Mouse (Mus musculus) small intestine, adult 2 months (tissue): ENCODE measurements around the gene Rapgef2. TPM values are rescaled to one million over a fixed set of nuclear protein-coding genes. Genes with fewer than 3 reads are reported as not detected.
"Not testable (repeated sequence)": the region's sequence is repeated elsewhere in the genome, so short reads cannot be mapped to it uniquely, and the experiment has no call there.

Source experiments
- H3K27ac ChIP-seq: fragments of 200-500 bp; 2 replicates; pipeline ENCODE4 v1.5.1; 2012; ENCODE audit warnings: low read depth, low read length, control low read depth, inconsistent platforms; ENCODE audit not compliant: insufficient read depth
- H3K27me3 ChIP-seq: fragments of 200-500 bp; 2 replicates; pipeline ENCODE4 v1.6.1; 2012; ENCODE audit warnings: mild to moderate bottlenecking, moderate library complexity, low read length, inconsistent platforms; ENCODE audit not compliant: control insufficient read depth, insufficient read depth
- H3K36me3 ChIP-seq: fragments of 200-500 bp; 2 replicates; pipeline ENCODE4 v1.6.1; 2012; ENCODE audit warnings: mild to moderate bottlenecking, low read length, control low read depth, inconsistent platforms; ENCODE audit not compliant: control insufficient read depth, insufficient read depth
- H3K4me1 ChIP-seq: fragments of 200-500 bp; 2 replicates; pipeline ENCODE4 v1.6.1; 2012; ENCODE audit warnings: low read length, inconsistent platforms, mixed read lengths; ENCODE audit not compliant: control insufficient read depth, insufficient read depth, insufficient read length
- H3K4me3 ChIP-seq: fragments of 200-500 bp; 2 replicates; pipeline ENCODE4 v1.5.1; 2012; ENCODE audit warnings: low read depth, mild to moderate bottlenecking, control low read depth, inconsistent platforms, low read length, moderate library complexity
- CTCF ChIP-seq: fragments of 200-500 bp; IDR thresholded peaks from 2 replicates; pipeline ENCODE4 v1.5.1; 2012; ENCODE audit warnings: low read depth, mild to moderate bottlenecking, control low read depth, inconsistent platforms, low read length, moderate library complexity, mixed read lengths; ENCODE audit not compliant: insufficient replicate concordance, insufficient read length; ENCODE audit errors: extremely low read depth
- POLR2A ChIP-seq: fragments of 200-500 bp; IDR thresholded peaks from 2 replicates; pipeline ENCODE4 v1.6.1; 2012; ENCODE audit warnings: low read depth, mild to moderate bottlenecking, control low read depth, inconsistent platforms, low read length, moderate library complexity
- WGBS: fragments of 180-500 bp; shearing (Covaris S2); methylation state at CpG from one replicate; pipeline ENCODE4 v1.1.7; 2018; 5-methylcytosine and 5-hydroxymethylcytosine counted together
- polyA plus RNA-seq: library from polyadenylated mRNA; depleted of rRNA; stranded (reverse); fragments of >200 nt; gene quantifications from 2 replicates; pipeline ENCODE4 v1.2.3, GENCODE M21; 2012

The Rapgef2 gene
- polyA plus RNA-seq, 1 experiment: 8.5 TPM

DNA sequence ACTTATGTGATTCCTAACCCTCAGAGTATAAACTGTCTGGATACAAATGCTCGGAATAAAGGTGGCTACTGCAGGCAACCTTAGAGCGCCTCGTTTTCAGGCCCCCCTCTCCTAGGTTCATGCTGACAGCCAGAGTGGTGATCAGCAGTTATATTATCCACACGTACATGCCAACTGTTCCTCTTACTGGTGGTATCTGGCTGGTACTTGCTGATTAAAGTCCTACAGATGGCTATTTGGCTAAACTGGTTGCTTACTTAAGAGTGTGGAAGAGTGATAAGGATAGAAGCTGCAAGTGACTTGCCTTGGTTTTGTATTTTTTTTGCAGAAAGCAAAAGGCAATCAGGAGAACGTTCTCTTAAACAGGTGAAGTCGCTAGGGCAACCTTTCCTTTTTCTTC is 224.9 kb downstream of the Rapgef2 start:
- no peak overlapping the region for H3K4me3 ChIP-seq
- H3K27ac ChIP-seq: no peak overlapping the region
- WGBS: 85% methylated on average over 6 of the region's 6 CpGs
- peaks cover 28% of the 10 kb centered on the region for H3K36me3 ChIP-seq
- TF ChIP-seq CTCF: no peak
- TF ChIP-seq POLR2A: no peak
- H3K4me1 ChIP-seq: no peaks in the 10 kb centered on the region
- no peaks in the 10 kb centered on the region for H3K27me3 ChIP-seq

DNA sequence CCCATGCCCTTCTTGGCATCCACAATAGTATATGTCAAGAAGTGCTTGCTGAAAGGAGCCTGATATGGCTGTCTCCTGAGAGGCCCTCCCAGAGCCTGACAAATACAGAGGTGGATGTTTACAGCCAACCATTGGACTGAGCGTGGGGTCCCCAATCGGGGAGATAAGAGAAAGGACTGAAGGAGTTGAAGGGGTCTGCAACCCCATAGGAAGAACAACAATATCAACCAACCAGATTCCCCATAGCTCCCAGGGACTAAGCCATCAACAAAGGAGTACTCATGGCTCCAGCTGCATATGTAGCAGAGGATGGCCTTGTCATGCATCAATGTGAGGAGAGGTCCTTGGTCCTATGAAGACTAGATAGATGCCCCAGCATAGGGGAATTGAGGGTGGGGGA is 227.8 kb downstream of the Rapgef2 start:
- not testable (repeated sequence) for H3K4me3 ChIP-seq, H3K27ac ChIP-seq, H3K4me1 ChIP-seq, H3K36me3 ChIP-seq, H3K27me3 ChIP-seq
- 80% methylated on average over 2 of the region's 2 CpGs for WGBS

DNA sequence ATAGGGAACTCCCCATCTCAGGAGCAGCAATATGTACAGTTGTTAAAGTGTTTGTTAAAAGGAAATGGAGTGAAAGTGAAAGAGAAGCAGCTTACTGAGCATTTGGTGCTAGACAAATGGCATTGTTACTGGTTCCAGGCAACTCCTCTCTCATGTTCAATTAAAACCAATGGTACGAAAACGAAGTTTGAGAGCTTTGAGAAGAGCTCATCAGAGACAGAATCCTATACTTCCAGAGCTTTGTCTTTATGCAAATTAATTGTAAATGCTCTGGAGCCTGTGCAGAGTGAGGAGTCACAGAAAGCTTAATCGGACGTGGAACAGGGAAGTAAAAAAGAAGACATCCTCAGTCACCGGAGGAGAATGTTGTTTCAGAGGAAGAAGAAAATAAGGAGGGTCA is 241.1 kb downstream of the Rapgef2 start:
- H3K27ac ChIP-seq: no peak overlapping the region
- no peaks in the 10 kb centered on the region for H3K27me3 ChIP-seq
- WGBS: 83% methylated on average over 5 of the region's 5 CpGs
- no peaks in the 10 kb centered on the region for H3K36me3 ChIP-seq
- no peak overlapping the region for H3K4me3 ChIP-seq
- no peak for TF ChIP-seq POLR2A
- no peak for TF ChIP-seq CTCF
- no peaks in the 10 kb centered on the region for H3K4me1 ChIP-seq

DNA sequence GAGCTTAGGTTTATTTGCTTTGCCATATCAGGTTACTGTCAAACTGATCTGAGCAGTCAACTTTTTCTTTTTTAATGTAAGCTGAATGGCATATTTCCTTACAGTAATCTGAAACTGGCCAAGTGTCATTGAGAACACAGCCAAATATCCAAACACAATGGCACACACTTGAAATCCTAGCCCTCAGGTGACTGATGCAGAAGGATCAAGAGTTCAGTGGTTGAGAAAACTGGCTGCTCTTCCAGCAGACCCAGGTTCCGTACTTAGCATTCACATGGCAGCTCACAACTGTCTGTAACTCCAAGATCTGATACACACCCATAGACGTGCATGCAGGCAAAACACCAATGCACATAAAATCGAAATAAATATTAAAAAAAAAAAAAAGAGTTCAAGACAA is 243.3 kb downstream of the Rapgef2 start:
- H3K27me3 ChIP-seq: no peaks in the 10 kb centered on the region
- H3K27ac ChIP-seq: no peak overlapping the region
- no peak overlapping the region for H3K4me3 ChIP-seq
- WGBS: 79% methylated on average over 3 of the region's 3 CpGs
- no peaks in the 10 kb centered on the region for H3K36me3 ChIP-seq
- H3K4me1 ChIP-seq: no peaks in the 10 kb centered on the region
- TF ChIP-seq CTCF (no peak), POLR2A (no peak)

DNA sequence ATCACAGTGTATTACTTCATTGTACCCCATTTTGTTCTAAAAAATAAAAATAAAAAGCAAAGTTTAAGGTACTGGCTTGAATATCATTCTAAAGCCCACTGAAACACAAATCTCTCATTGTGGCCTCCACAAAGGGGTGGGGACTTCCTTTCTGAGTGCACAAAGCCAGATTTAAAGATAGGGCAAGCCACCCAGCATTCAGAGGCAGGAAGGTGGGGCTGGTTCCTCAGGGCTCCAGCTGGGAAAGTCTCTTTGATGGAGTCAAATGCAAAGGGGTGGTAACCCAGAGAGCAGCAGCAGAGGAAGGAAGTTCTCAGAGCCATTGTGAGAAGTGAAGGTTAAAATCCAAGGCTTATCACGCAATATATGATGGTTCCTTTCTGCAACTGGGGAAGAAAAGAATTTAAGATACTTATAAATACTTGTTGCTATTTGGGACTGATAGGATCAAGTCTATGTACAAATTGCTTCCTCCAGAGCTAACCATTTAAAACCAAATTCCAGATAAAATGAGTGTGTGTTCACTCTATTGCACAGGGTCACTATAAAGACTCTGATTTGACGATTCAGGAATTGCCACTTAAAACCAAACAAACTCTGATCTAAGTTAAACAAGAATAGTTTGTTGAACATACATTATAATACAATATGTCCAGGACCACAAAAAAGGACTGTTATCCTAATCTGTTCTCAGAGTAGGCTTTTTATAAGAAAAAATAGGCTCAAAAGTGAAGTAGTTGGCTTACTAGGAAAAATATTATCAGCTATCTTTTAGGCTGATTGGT is 246.5 kb downstream of the Rapgef2 start:
- no peaks in the 10 kb centered on the region for H3K27me3 ChIP-seq
- WGBS: 63% methylated on average over 2 of the region's 2 CpGs

DNA sequence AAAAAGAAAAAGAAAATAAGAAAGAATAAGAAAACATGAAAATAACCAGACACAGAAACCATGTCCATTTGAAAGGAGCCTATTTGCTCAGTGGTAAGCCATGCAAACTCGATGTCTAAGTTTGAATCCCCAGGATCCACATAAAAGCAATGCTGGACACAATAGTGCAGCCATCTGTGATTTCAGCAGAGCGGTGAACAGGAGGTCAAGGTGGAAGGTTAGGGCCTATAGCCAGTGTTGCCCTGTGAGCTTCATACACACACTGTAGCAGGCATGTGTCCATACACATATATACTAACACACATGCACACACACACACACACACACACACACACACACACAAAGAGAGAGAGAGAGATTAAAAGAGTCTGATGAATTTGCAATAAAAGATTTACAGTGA is 247.3 kb downstream of the Rapgef2 start:
- TF ChIP-seq POLR2A: no peak
- WGBS: 92% methylated on average over 2 of the region's 2 CpGs
- no peaks in the 10 kb centered on the region for H3K4me1 ChIP-seq
- no peak overlapping the region for H3K4me3 ChIP-seq
- H3K27ac ChIP-seq: no peak overlapping the region
- no peaks in the 10 kb centered on the region for H3K36me3 ChIP-seq
- H3K27me3 ChIP-seq: no peaks in the 10 kb centered on the region

More for the DNA sequence above, 246.5 kb downstream of the Rapgef2 start:
- no peak overlapping the region for H3K27ac ChIP-seq
- no peaks in the 10 kb centered on the region for H3K4me1 ChIP-seq
- TF ChIP-seq POLR2A (no peak), CTCF (no peak)
- H3K36me3 ChIP-seq: no peaks in the 10 kb centered on the region
- no peak overlapping the region for H3K4me3 ChIP-seq

DNA sequence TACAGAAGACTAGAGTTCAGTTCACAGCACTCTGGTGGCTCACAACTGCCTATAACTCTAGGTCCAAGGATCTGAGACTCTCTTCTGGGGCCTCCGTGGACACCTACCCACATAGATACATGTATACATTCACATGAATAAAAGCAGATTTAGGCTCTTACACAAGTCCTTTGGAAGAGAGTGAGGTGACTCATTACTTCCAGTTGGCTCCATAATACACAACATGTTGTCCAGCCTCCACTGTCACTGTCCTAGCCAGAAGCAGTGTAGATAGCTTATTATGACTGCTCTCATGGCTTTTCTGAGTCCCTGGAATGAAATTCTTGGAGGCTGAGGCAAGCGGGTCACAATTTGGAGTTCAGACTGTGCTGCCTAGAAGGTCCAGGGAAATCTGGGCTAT is 251.9 kb downstream of the Rapgef2 start:
- H3K36me3 ChIP-seq: no peaks in the 10 kb centered on the region
- no peak overlapping the region for H3K4me3 ChIP-seq
- TF ChIP-seq CTCF (no peak), POLR2A (no peak)

DNA sequence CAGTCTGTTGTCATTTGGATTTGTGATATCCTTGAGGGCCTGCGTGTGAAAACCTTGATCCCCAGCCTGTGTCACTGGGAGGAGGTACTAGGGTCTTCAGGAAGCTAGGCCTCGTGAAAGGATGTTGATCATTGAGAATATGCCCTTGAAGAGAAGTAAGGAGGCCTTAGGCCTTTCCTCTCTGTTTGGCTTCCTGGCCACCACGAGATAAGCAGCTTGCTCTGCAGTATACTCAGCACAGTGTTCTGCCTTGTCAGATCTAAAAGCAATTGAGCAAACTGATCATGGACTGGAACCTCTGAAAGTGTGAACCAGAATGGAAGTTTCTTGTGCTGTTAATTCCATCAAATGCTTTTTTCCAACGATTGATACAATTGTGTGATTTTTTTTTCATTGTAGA is 255.5 kb downstream of the Rapgef2 start:
- WGBS: 76% methylated on average over 4 of the region's 4 CpGs
- Histone ChIP-seq H3K4me3 (no peak overlapping the region), H3K36me3 (no peaks in the 10 kb centered on the region), H3K27me3 (no peaks in the 10 kb centered on the region), H3K27ac (no peak overlapping the region), H3K4me1 (no peaks in the 10 kb centered on the region)
- TF ChIP-seq CTCF: no peak
- TF ChIP-seq POLR2A: no peak

More for the DNA sequence above, 251.9 kb downstream of the Rapgef2 start:
- 92% methylated on average over 2 of the region's 2 CpGs for WGBS
- H3K4me1 ChIP-seq: no peaks in the 10 kb centered on the region
- H3K27ac ChIP-seq: no peak overlapping the region
- H3K27me3 ChIP-seq: no peaks in the 10 kb centered on the region
